Mouse (Mus musculus): ENCODE measurements around the gene Slc28a3.

Gene Slc28a3

DNA sequence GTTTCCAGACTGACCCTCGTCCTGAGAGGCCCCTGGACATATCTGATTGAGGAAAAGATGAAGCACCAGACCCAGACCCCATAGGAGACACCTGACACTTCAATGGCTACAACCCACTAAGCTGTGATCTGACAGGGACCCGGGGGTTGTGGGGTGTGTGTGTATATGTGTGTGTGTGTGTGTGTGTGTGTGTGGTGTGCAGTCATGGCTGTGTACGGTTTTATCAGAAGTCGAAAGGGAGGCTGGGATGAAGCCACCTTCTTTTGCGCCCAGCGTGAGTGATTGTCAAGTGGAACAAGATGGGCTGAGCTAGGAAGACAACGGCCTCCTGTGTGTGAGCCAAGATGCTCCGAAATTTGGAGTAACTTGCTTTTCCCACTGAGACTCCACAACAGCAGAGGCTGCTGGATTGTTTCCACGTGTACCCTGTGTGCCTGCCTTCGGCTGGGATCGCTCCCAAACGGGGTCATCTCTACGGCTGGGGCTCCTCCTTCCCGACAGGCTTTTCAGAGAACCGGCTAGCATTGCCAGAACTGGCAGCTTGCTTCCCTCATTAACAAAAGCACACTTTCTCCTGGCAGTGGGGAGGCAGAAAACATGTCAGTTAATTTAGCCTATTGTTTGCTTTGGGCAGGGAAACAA lies 50.1 kb downstream of the Slc28a3 start:
- no peak for DNase-seq (ENCODE audit: low read depth, low spot score)

GRCm38 (mm10) chr13:58558216-58558615 lies 52.5 kb downstream of the Slc28a3 start:
- no peak for DNase-seq (ENCODE audit: low read depth, low spot score)

DNA sequence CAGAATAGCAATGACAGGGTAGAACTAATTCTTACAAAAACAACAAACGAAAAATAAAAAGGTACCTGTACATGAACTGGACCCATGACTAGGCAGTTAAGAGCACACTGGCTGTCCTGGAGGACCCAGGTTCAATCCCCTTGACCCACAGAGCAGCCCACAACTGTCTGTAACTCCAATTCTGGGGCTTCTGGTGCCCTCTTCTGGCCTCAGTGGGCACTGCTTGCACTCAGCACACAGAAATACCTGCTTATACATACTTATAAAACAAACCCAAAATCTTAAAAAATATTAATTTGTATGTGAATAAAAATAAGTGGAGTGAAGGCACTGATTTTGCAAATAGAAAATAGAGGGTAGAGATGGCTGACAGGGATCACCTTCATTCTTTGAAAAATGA lies 54.7 kb downstream of the Slc28a3 start:
- DNase-seq (ENCODE audit: low read depth, low spot score) = peak; percentile 2

DNA sequence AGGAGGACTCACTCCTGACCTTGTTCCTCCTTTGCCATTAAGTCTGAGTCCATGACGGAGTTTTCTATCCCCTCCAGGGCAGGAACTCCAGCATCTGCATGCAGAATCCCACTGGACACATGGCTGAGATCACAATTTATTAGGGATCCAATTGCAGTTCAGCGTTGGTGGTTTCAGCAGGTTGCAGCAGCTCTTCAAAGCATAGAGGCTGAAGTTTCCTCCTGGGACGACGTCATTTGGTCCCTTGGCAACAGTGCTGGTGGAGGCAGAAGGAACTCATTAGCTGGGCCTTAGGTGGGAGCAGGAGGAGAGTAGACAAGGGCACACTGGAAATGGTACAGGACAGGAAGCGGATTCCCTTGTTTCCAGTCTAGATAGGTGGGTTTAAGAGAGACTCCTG lies 55.1 kb downstream of the Slc28a3 start:
- DNase-seq (ENCODE audit: low read depth, low spot score) = no peak

DNA sequence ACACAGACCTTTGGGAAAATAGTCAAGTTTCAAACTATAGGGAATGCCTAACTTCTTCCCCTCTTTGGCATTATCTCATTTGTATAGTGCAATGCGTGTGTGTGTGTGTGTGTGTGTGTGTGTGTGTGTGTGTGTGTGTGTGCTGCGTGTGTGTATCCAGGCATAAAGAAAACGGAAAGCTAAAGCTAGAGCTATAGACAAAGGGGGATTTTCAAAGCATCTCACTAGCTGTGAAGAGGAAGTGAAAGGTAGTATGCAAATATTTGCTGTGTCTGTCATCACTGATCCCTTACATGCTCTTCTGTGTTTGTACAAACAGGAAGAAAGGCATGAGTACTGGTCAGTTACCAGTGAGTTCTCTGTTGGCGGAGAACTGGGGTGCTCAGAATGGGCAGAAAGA lies 58.8 kb downstream of the Slc28a3 start:
- no peak for DNase-seq (ENCODE audit: low read depth, low spot score)

DNA sequence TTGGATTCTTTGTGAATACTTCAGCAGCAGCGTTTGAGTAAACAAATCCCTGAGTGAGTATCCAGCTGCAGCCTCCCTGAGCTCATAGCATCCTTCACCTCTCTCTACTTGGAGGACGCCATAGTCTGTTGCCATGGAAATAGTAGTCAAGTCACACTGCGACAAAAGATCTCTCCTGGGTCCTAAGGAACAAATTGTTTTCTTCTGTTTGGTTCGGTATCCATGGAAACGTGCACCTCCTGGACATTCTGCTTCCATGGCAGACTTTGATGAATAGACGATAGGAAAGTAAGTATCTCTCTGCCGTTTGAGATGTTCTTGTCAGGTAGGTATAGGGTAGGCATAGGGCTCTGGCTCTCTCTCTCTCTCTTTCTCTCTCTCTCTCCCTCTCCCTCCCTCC lies 63.1 kb downstream of the Slc28a3 start:
- no peak for DNase-seq (ENCODE audit: low read depth, low spot score)

- no peak for DNase-seq (ENCODE audit: low read depth, low spot score)
These were observed 66.8 kb downstream of the Slc28a3 start for GRCm38 (mm10) chr13:58543688-58544408.

GRCm38 (mm10) chr13:58543066-58543465 lies 67.6 kb downstream of the Slc28a3 start:
- peak; percentile 67 for DNase-seq (ENCODE audit: low read depth, low spot score)

GRCm38 (mm10) chr13:58542601-58543041 lies 68.1 kb downstream of the Slc28a3 start:
- DNase-seq (ENCODE audit: low read depth, low spot score) = no peak

GRCm38 (mm10) chr13:58542167-58542566 lies 68.5 kb downstream of the Slc28a3 start:
- no peak for DNase-seq (ENCODE audit: low read depth, low spot score)

DNA sequence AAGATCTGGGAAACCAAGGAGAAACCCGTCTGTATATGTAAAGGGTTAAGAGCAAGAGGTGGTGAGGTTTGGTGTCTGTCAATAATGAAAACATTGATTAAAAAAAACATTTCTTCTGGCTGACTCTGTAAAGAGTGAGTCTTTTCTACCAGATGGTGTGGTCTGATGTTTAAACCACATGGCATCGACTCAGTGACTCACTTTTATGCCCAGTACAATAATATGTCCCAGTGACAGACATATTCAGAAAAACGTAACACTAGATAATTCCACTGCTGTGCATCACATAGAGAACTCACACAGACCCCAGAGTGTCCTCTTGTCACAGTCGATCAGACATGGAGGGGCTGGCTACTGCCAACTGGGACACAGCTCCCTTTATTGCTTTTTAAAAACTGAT lies 69.1 kb downstream of the Slc28a3 start:
- DNase-seq (ENCODE audit: low read depth, low spot score) = no peak

DNA sequence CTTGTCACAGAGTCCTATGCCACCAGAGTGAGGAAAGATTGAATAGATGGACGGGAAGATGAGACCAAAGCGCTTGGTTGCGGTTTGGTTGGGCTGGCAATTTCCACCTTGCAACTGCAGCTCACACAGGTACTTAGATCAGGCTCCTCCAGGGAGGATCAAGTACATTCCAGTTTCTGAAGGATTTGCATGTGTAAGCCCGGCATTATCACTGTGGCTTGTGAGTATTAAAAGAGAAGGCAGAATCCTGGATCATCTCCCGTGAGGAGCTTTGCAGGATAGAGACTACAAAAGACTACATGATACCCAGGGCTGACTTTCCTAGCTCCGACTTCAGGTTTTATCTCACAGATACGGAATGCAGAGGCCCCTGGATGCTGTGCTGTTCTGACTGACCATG lies 71.7 kb downstream of the Slc28a3 start:
- DNase-seq (ENCODE audit: low read depth, low spot score) = no peak

- no peak for DNase-seq (ENCODE audit: low read depth, low spot score)
These were observed 72.3 kb downstream of the Slc28a3 start for GRCm38 (mm10) chr13:58538366-58538765.

DNA sequence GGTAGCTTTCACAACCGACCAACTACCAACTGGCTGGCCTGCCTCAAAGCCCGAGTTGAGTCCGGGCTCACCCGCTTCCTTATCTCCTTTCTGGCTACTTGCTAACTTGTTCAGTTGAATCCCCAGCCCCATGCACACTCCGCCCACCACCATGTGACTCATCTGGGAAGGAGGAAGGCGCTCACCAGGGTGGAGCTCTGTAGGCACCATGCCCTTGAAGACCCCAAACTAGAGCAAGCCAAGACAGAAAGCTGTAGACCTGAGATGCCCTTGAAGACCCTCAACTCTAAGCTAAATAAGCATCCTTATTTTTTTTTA lies 72.8 kb downstream of the Slc28a3 start:
- no peak for DNase-seq (ENCODE audit: low read depth, low spot score)

GRCm38 (mm10) chr13:58537232-58537915 lies 73.3 kb downstream of the Slc28a3 start:
- no peak for DNase-seq (ENCODE audit: low read depth, low spot score)

GRCm38 (mm10) chr13:58536466-58537231 lies 74.0 kb downstream of the Slc28a3 start:
- DNase-seq (ENCODE audit: low read depth, low spot score) = no peak

DNA sequence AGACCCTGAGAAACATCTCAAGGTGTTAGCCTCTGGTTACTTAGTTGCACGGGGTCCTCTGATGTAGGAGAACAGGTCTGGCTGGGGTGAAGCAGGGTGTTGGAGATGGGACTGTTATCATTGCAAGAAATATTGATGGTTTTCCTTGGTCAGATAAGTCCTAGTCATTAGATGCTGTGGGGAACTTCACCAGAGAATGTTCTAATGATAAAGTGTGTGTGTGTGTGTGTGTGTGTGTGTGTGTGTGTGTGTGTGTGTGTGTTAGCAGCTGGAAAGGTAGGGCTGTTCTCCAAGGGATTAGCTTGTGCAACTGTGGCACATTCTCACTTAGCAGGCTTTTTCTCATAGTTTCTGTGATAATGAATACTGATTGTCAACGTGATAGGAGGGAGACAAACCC lies 75.4 kb downstream of the Slc28a3 start:
- no peak for DNase-seq (ENCODE audit: low read depth, low spot score)

DNA sequence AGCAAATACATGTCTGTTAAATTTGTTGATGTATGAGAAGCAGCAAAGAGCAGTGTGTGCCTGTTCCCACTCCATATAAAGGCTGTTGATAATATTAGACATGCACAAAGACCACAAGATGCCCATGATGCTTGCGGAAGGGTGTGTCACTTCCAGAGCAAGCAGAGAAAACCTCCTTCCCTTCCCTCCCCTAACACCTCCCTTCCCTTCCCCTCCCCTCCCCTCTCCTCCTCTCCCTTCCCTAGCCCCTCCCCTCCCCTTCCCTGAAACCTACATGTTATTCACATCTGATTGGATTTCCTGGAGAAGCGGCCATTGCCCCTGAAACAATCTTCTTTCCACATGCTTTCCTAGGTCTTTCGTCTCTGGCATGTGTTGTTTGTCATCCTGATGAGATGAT lies 75.8 kb downstream of the Slc28a3 start:
- no peak for DNase-seq (ENCODE audit: low read depth, low spot score)

DNA sequence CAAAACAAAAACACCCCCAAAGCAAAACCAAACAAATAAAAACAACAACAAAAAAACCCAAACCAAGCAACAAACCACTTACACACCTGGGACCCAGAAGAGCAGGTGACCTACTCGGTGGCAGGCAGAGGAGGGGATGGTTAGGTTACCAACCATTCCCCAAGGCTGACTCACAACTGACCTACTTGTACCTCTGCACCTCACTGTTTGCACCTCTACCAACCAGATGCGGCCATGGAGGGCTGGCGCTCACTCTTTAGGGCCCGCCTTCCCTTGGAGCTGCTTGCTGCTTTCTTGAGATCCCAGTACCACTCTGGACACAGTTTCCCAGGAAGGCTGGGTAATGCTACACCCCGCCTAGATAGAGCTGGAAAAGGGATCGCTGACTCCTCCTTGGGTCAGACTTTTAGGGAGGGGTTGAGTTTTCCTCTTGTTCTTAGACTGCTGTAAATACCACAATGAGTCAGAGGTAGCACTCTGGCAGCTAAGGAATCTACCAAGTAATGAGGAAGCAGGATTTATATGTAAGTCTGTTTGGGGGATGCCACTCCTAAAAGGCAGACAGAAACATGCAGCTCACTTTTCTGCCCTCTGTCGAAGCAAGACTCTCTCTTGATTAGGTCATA lies 76.3 kb downstream of the Slc28a3 start:
- no peak for DNase-seq (ENCODE audit: low read depth, low spot score)

GRCm38 (mm10) chr13:58524581-58524980 lies 86.1 kb downstream of the Slc28a3 start:
- DNase-seq (ENCODE audit: low read depth, low spot score) = no peak

DNA sequence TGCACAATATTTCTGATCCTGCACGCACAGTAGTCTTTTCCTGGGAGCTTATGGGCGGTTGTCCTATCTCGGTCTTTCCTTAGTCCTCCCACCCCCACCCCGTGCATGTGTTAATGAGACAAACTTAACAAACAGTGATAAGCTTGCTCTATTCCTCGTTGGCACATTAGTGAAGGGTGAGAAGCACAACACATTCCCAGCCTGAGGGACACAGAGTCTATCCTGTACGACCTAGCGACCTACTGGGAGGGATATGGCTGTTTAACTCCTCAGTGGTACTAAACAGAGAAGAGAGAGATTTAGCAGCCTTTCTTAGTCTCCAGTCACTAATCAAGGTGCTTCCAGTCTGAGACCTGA lies 86.9 kb downstream of the Slc28a3 start:
- no peak for DNase-seq (ENCODE audit: low read depth, low spot score)
